Mouse (Mus musculus) G1E (cell line): ENCODE measurements around the gene Nrip3.

Experiments
- CTCF ChIP-seq: IDR thresholded peaks from 2 replicates; pipeline ENCODE4 v1.5.1; 2012; ENCODE audit warnings: low read depth, low read length, inconsistent platforms, mixed read lengths
- GATA1 ChIP-seq: IDR thresholded peaks from 2 replicates; pipeline ENCODE4 v1.6.1; 2012; ENCODE audit warnings: borderline replicate concordance, low read length, inconsistent platforms, mixed read lengths
- GATA2 ChIP-seq: IDR thresholded peaks from 2 replicates; pipeline ENCODE4 v1.6.1; 2012; ENCODE audit warnings: low read depth, low read length, inconsistent platforms, borderline replicate concordance
- POLR2AphosphoS5 ChIP-seq: IDR thresholded peaks from 2 replicates; pipeline ENCODE4 v1.6.1; 2012; ENCODE audit warnings: low read depth, low read length, inconsistent platforms; ENCODE audit not compliant: insufficient replicate concordance
- TAL1 ChIP-seq: conservative IDR thresholded peaks from 2 replicates; pipeline ENCODE4 v1.6.1; 2012; ENCODE audit warnings: low read depth, low read length, inconsistent platforms, mixed read lengths

- TF ChIP-seq CTCF = no peak
- no peak for TF ChIP-seq GATA1
- no peak for TF ChIP-seq TAL1
- TF ChIP-seq GATA2 = no peak
- TF ChIP-seq POLR2AphosphoS5 = no peak
Measured at GRCm38 (mm10) chr7:109772251-109772650, 9.6 kb downstream of the Nrip3 start.
